Mouse (Mus musculus): Measurements from ENCODE around the gene Phex. TPM values are rescaled to one million over a fixed set of nuclear protein-coding genes. Genes with fewer than 3 reads are reported as not detected.

Gene Phex
- total and polyA plus RNA-seq, 3 experiments: 0.01 to 0.12 TPM; not detected in 1

DNA sequence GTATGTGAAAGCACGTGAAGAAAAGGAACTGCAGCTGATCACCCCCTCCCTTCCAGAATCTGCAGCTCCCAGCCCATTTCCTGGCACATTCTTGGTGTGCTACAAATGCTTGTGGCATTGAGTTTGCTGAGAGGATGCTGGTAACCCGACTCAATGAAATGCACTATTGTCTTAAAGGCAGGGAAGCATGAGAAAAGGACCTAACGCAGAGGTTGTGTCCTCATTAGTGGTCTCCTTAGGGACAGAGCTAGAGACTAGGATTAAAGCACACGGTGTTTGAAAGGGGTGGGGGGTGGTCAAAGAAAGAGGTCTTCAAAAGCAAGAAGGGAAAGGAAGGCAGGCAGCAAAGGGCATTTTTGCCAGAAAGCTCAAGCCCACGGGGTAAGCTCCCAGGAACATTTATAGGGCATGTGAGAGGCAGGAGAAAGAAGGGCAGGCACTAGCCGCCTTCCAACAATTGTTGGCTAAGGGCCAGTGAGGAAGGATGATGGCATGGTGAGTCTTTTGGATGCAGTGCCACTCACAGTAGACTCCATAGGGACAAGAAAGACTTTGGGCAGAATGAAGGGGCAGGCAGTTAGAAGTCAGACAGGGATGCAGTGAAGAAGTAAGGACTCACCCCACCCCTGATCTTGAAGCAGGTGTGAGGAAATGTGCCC, 109.8 kb downstream of the Phex start:
- H3K4me3 ChIP-seq (ENCODE audit: control insufficient read depth in 1 of 2, insufficient read depth in 1 of 2, low read depth in 2 of 2, low read length in 2 of 2): no peak overlapping the region

DNA sequence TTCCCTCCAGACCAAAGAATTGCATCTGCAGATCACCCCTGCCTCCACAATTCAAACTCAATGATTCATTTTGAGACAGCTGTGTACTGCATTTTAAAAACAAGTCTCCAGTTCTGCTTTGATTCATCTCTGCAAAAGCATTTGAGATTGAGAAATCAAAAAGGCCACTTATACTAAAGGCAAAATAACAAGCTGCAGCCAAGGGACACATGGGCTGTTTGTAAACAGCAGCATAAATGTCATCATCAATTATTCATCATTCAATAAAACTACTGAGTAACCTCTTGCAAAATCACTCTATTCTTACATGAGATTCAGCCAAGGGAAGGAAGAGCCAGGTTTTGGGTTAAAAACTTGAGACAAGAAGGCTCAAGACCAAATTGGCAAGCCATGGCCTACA, 122.7 kb downstream of the Phex start:
- no peak for TF ChIP-seq ZMIZ1 (IDR thresholded peaks at IDR 0.05; ENCODE audit: low read depth, low read length)
- no peak for DNase-seq (ENCODE audit: low read depth, low spot score)
- H3K9me3 ChIP-seq (replicated peaks; ENCODE audit: insufficient read depth, low read length): no peaks in the 10 kb centered on the region
- H3K4me1 ChIP-seq (ENCODE audit: control insufficient read depth in 1 of 2, insufficient read depth in 2 of 2, low read length in 2 of 2): no peaks in the 10 kb centered on the region
- H3K36me3 ChIP-seq (ENCODE audit: control insufficient read depth in 1 of 2, insufficient read depth in 2 of 2, low read length in 2 of 2): no peaks in the 10 kb centered on the region
- no peaks in the 10 kb centered on the region for H3K27me3 ChIP-seq (ENCODE audit: control insufficient read depth in 1 of 2, insufficient read depth in 2 of 2, low read length in 2 of 2)
- no peak overlapping the region for H3K9ac ChIP-seq (ENCODE audit: control insufficient read depth, low read depth, low read length, poor library complexity, severe bottlenecking)
- H3K4me3 ChIP-seq (ENCODE audit: control insufficient read depth in 1 of 2, insufficient read depth in 1 of 2, low read depth in 2 of 2, low read length in 2 of 2): no peak overlapping the region
- no peaks in the 10 kb centered on the region for H3K79me2 ChIP-seq (ENCODE audit: control insufficient read depth, insufficient read depth, low read length, poor library complexity)
- H3K27ac ChIP-seq (ENCODE audit: control insufficient read depth, low read depth, low read length): no peak overlapping the region

More for the DNA sequence above, 109.8 kb downstream of the Phex start:
- Histone ChIP-seq H3K27me3 (ENCODE audit: control insufficient read depth in 1 of 2, insufficient read depth in 2 of 2, low read length in 2 of 2) (no peaks in the 10 kb centered on the region), H3K9ac (ENCODE audit: control insufficient read depth, low read depth, low read length, poor library complexity, severe bottlenecking) (no peak overlapping the region), H3K36me3 (ENCODE audit: control insufficient read depth in 1 of 2, insufficient read depth in 2 of 2, low read length in 2 of 2) (no peaks in the 10 kb centered on the region), H3K79me2 (ENCODE audit: control insufficient read depth, insufficient read depth, low read length, poor library complexity) (no peaks in the 10 kb centered on the region), H3K27ac (ENCODE audit: control insufficient read depth, low read depth, low read length) (no peak overlapping the region), H3K4me1 (ENCODE audit: control insufficient read depth in 1 of 2, insufficient read depth in 2 of 2, low read length in 2 of 2) (no peaks in the 10 kb centered on the region), H3K9me3 (replicated peaks; ENCODE audit: insufficient read depth, low read length) (no peaks in the 10 kb centered on the region)
- no peak for DNase-seq (ENCODE audit: low read depth, low spot score)
- no peak for TF ChIP-seq ZNF384 (IDR thresholded peaks at IDR 0.05; ENCODE audit: low read depth, low read length)
- TF ChIP-seq UBTF (IDR thresholded peaks at IDR 0.05; ENCODE audit: borderline replicate concordance, insufficient read depth, low read depth, low read length): no peak
- no peak for TF ChIP-seq CHD1 (IDR thresholded peaks at IDR 0.05; ENCODE audit: low read depth, low read length)
- TF ChIP-seq GABPA (IDR thresholded peaks at IDR 0.05; ENCODE audit: low read depth, low read length): no peak
- no peak for TF ChIP-seq MXI1 (IDR thresholded peaks at IDR 0.05; ENCODE audit: low read depth, low read length)
- no peak for TF ChIP-seq ZMIZ1 (IDR thresholded peaks at IDR 0.05; ENCODE audit: low read depth, low read length)
- no peak for TF ChIP-seq ELF1 (IDR thresholded peaks at IDR 0.05; ENCODE audit: low read depth, low read length)
- no peak for TF ChIP-seq NELFE (IDR thresholded peaks at IDR 0.05; ENCODE audit: low read depth, low read length)
- TF ChIP-seq POLR2AphosphoS2 (IDR thresholded peaks at IDR 0.05; ENCODE audit: low read length): no peak
- no peak for TF ChIP-seq MYB (IDR thresholded peaks at IDR 0.05; ENCODE audit: low read depth, low read length)
- no peak for TF ChIP-seq ZKSCAN1 (IDR thresholded peaks at IDR 0.05; ENCODE audit: low read depth, low read length)
- no peak for TF ChIP-seq MEF2A (IDR thresholded peaks at IDR 0.05; ENCODE audit: extremely low read depth, insufficient replicate concordance, low read depth, low read length, poor library complexity, severe bottlenecking)
- no peak for TF ChIP-seq SMC3 (IDR thresholded peaks at IDR 0.05; ENCODE audit: low read depth, low read length)

DNA sequence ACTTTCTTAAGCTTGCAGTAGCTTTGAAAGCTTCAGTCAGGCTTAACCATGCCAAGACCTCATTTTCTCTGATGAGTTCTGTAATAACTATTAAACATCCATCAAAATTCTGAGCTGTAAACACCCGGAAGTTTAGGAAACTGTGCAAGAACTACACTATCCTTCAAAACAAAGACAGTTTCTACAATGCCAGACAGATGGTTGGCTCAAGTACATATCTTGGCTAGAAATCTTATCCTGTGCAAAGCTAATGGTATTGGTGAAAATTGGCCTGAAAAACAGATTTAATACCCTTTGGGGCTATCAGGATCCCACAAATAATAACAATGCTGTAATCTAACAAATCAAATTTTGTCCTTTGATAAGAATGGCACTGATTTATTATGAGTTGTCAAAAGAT, 138.5 kb downstream of the Phex start:
- H3K4me3 ChIP-seq (ENCODE audit: control insufficient read depth in 1 of 2, insufficient read depth in 1 of 2, low read depth in 2 of 2, low read length in 2 of 2): no peak overlapping the region
- TF ChIP-seq ZKSCAN1 (IDR thresholded peaks at IDR 0.05; ENCODE audit: low read depth, low read length): no peak
- H3K27ac ChIP-seq (ENCODE audit: control insufficient read depth, low read depth, low read length): no peak overlapping the region
- H3K4me1 ChIP-seq (ENCODE audit: control insufficient read depth in 1 of 2, insufficient read depth in 2 of 2, low read length in 2 of 2): no peaks in the 10 kb centered on the region
- no peak for DNase-seq (ENCODE audit: low read depth, low spot score)
- H3K79me2 ChIP-seq (ENCODE audit: control insufficient read depth, insufficient read depth, low read length, poor library complexity): no peaks in the 10 kb centered on the region
- no peaks in the 10 kb centered on the region for H3K9me3 ChIP-seq (replicated peaks; ENCODE audit: insufficient read depth, low read length)
- H3K9ac ChIP-seq (ENCODE audit: control insufficient read depth, low read depth, low read length, poor library complexity, severe bottlenecking): no peak overlapping the region
- no peaks in the 10 kb centered on the region for H3K36me3 ChIP-seq (ENCODE audit: control insufficient read depth in 1 of 2, insufficient read depth in 2 of 2, low read length in 2 of 2)
- no peaks in the 10 kb centered on the region for H3K27me3 ChIP-seq (ENCODE audit: control insufficient read depth in 1 of 2, insufficient read depth in 2 of 2, low read length in 2 of 2)
